Mouse (Mus musculus) cerebellum, adult 2 months (tissue): ENCODE data around the gene Cdk5rap1.
"Not testable (repeated sequence)": the region's sequence is repeated elsewhere in the genome, so short reads cannot be mapped to it uniquely, and the experiment has no call there.

ENCODE experiments used
- CTCF ChIP-seq: fragments of 200-500 bp; IDR thresholded peaks from 2 replicates; pipeline ENCODE4 v1.5.1; 2011; ENCODE audit warnings: low read depth, mild to moderate bottlenecking, control low read depth, low read length, moderate library complexity, borderline replicate concordance; ENCODE audit not compliant: insufficient read depth
- POLR2A ChIP-seq: fragments of 200-500 bp; IDR thresholded peaks from 2 replicates; pipeline ENCODE4 v1.6.1; 2011; ENCODE audit warnings: low read length, control low read depth, borderline replicate concordance; ENCODE audit not compliant: insufficient read depth

GRCm38 (mm10) chr2:154291866-154292265 lies 80.9 kb downstream of the Cdk5rap1 start:
- TF ChIP-seq POLR2A, CTCF: not testable (repeated sequence)
